Mouse (Mus musculus): ENCODE data around the gene Spg7. TPM values are rescaled to one million over a fixed set of nuclear protein-coding genes. Genes with fewer than 3 reads are reported as not detected.
"Not testable (repeated sequence)": the region's sequence is repeated elsewhere in the genome, so short reads cannot be mapped to it uniquely, and the experiment has no call there.

Spg7 gene
- total RNA-seq, 4 experiments from 2014 or later, result 54.2 to 66.2 (median 63.3) TPM

DNA sequence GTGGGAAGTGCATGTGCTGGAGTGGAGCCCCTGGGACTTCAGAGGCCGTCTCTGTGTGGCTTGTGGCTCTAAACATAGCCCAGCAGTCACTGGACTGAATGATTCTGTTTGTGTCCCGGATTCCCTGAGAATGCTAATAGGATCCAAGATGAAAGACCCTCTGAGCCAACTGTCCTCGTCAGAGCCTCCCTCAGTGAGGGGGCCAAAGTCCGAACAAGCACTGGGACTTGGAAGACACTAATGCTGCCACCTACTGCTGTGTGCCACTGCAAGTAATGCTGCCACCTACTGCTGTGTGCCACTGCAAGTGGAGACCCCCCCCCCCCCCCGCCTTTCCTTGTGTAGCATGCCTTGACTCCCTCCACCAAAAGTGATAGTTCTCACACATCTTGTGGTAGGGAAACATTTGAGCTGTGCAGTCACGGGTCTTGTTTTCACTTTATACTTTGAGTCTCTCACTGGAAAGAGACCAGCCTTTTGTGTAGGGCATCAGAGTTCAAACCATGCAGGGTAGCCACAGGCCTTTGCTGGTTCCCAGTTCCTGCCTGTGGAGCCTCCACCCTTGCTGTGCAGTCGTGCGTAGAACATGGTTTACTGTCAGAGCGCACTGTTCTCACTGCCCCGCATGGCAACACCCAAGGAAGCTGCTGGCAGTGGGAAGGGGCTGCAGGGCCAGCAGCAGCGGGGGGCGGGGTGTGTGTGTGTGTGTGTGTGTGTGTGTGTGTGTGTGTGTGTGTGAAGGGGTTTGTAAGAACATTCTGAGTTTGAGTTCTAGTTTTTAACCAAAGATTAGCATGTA, 35.2 kb downstream of the Spg7 start:
- DNase-seq (ENCODE audit: low spot score in 2 of 2), result peak in 1 of 2 experiments; percentile 48

DNA sequence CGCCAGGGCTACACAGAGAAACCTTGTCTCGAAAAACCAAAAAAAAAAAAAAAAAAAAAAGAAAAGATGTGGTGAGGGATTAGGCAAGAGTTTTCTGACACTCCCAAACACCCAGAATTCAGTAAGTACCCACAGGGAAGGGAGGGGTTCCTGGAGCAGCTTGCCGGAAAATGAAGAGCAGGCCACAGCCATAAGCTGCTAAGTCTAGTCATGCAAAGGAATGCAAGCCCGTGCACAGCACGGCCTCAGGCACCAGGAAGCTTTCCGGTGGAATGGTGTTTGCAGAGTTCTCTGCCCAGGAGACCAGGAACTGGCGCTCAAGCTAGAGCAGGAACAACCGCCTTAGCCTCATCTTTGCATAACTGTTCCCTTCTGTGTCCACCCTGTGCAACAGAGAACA, 37.5 kb downstream of the Spg7 start:
- DNase-seq (ENCODE audit: low spot score in 2 of 2), result no peak

DNA sequence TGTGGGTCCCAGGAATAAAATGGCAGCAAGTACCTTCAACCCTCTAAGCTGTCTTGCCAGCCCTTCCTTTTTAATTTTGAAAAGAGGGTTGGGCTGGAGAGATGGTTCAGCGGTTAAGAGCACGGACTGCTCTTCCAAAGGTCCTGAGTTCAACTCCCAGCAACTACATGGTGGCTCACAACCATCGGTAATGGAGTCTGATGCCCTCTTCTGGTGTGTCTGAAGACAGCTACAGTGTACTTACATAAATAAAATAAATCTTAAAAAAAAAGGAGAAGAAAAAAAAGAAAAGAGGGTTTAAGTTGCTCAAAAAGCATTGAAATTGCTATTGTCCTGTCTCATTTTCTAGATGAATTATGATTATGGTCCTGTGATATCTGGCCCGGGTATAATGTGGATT, 38.5 kb downstream of the Spg7 start:
- no peak for DNase-seq (ENCODE audit: low spot score in 2 of 2)

DNA sequence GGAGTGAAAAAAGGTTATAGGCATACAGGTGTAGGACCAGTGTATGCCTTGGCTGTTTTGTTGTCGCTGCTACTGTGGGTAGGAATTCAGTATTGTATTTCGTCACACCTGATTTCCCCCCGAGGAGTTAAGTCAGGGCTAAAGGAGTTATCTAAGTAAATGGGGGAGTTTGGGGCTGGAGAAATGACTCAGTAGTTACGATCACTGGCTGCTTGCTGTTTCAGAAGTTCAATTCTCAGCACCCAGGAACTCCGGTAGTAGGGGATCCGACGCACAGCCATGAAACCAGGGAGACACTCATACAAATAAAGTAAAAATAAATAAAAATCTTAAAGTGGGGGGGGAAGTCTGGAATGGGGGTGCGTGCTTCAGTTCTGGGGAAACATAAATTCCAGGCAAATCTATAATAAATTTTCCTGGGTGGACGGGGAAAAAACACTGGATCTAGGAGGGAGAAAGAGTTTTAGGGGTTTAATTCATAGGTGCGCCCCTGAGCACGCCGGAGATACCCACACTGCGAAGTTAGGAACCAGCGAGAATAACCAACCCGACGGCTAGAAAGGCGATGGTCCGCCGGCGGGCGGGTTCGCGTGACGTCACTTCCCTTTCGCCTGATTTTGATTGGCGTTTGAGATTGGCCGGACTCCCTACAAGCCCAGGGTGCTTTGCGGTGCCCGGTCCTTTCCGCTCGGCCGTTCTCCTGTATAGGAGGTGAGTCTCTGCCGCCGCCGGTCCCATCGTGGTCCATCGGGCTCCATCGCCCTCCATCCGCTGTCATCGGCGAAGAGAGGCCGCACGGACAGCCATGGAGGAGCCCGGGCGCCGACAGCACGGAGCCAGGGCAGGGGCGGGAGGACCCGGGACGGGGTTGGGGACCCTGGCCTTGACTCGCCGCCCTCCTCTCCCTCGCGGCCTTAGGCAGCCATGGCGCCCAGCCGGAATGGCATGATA, 39.3 kb downstream of the Spg7 start, which contains the start of gene Rpl13:
Rpl13 (plus strand) TSS at position 616 of the 951 bp plus-strand sequence.
- peak; percentile 93 to 95 for DNase-seq (ENCODE audit: low spot score in 2 of 2)

DNA sequence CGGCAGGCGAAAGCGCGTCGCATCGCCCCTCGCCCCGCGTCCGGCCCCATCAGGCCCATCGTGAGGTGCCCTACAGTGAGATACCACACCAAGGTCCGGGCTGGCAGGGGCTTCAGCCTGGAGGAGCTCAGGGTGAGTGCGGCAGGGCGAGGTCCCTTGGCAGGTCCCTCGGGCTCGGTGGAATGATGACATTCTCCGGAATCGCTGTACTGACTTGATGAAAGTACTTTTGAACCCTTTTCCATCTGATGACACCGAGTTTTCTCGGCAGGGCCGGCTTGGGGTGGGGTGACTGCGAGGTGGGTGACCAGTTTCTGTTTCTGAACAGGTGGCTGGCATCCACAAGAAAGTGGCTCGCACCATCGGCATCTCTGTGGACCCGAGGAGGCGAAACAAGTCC, 40.1 kb downstream of the Spg7 start:
- not testable (repeated sequence) for DNase-seq (ENCODE audit: low spot score in 2 of 2)

DNA sequence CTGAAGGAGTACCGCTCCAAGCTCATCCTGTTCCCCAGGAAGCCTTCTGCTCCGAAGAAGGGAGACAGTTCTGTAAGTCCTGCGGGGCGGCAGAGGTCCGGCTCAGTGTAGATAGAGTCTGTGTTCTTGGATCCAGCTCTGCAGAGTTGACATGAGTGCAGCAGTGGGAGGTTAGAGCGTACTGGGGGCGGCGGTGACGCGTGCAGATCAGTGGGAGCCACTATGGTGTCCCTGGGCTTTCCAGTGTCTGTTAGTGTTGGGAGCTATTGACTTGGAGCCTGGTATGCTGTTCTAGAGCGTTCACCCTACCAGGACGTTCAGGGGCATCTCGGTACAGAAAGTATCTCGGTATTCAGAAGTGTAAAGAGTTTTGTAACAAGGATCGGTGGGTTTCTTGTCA, 40.5 kb downstream of the Spg7 start:
- no peak for DNase-seq (ENCODE audit: low spot score in 2 of 2)

DNA sequence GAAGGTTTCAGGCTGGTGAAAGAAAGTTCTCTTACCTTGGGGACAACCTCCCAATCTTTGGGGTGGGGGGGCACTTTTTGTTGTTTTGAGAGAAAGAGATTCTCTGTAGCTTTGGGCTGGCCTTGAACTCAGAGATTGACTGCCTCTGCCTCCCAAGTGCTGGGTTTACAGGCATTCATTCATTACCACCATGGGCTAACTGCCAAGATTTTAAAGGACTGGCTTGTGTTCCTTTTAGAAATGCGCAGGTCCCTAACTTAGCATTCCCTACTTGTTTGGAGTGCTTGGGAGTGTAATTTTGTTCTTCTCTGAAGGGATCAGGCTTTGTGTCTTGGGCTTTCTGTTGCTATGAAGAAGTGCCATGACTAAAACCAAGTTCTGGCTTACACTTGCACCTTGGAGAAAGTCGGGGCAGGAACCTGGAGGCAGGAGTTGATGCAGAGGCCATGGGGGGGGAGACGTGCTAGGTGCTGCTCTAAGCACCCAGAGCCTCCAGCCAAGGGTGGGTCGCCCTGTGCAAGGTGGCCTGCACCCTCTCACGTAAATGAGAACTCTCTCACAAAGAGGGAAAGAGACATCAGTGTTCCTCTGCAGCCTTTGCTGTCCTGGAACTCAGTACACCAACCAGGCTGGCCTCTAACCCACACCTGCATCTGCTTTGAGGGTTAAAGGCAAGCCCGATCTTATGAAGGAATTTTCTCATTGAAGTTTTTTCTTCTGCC, 41.5 kb downstream of the Spg7 start:
- no peak for DNase-seq (ENCODE audit: low spot score in 2 of 2)

DNA sequence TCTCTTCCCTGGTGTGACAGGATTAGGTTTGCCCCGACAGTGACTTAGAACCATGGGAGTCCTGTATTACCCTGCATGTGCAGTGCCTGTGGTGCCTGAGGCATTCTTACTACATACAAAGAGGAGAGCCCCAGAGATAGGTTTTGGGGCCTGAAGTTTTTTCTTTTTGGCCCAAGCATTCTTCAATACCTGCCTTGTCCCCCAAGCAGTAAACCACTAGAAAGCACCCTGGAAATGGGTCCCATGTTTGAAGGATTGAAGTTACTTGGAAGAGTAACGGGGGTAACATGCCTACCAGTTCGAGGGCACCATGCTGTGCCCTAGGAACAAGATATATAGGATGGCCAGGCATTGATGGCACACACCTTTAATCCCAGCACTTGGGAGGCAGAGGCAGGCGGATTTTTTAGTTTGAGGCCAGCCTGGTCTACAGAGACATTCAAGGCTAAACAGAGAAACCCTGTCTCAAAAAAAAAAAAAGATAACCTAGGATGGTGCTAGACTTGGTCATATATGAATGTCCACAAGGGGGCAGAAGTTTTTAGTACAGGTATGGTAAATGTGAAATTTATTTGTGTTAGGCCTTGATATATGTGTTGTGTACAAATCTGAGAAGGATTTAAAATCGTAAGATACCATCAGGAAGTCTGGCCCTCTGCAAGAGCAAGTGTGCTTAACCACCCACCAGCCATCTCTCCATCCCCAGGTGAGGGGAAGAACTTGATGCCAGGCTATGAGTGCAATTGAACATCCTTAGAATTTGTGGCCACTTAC, 43.0 kb downstream of the Spg7 start:
- no peak for DNase-seq (ENCODE audit: low spot score in 2 of 2)

DNA sequence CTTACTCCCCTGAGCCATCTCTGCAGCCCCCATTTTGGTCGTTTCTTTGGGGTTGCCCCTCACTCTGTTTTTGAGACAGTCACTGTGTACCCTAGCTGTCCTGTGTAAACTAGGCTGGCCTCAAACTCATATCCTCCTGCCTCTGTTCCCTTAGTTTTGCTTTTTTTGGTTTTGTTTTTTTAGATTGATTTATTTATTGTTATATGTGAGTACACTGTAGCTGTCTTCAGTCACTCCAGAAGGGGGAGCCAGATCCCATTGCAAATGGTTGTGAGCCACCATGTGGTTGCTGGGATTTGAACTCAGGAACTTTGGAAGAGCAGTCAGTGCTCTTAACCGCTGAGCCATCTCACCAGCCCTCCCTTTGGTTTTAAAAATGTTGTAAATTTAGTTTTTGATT, 43.8 kb downstream of the Spg7 start:
- no peak for DNase-seq (ENCODE audit: low spot score in 2 of 2)

- DNase-seq (ENCODE audit: low spot score in 2 of 2), result no peak
These were observed 45.3 kb downstream of the Spg7 start for GRCm38 (mm10) chr8:123108010-123108409.

GRCm38 (mm10) chr8:123108953-123109352, 46.2 kb downstream of the Spg7 start:
- DNase-seq (ENCODE audit: low spot score in 2 of 2), result no peak

DNA sequence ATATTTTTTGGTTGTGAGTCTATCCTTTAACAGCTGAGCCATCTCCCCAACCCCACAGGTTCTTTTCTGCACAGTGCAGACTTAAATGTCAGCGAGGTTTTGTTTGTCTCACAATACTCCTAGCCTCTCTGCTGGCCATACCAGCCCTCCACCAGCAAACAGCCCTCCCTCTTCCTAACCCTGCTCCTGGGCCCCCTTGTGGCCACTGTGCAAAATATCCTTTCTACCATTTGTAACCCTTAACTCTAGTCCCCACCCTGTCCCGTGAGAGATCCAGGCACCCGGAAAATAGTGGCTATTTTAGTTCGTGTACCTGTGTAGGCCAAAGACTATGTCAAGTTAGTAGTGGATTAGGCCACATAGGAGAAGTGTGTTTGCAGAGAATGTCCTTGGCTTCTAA, 47.9 kb downstream of the Spg7 start:
- no peak for DNase-seq (ENCODE audit: low spot score in 2 of 2)

DNA sequence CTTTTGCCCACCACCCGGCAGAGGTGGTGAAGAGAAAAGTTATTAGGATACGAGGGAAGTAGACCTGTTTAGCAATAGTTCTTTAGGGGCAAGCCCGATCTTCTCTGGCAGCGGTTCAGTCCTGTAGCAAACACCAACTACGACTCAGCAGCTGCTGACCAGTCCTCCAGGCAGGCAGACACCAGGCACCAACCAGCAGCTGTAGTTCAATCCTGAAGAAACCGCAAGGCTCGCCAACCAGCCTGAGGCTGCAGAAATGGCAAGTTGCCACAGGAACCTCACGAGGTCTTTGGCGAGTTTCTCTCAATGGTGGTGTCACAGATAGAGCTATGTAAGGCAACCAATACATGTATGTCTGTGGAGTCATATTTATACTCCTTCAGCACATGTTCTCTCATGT, 50.1 kb downstream of the Spg7 start:
- DNase-seq (ENCODE audit: low spot score in 2 of 2), result no peak

DNA sequence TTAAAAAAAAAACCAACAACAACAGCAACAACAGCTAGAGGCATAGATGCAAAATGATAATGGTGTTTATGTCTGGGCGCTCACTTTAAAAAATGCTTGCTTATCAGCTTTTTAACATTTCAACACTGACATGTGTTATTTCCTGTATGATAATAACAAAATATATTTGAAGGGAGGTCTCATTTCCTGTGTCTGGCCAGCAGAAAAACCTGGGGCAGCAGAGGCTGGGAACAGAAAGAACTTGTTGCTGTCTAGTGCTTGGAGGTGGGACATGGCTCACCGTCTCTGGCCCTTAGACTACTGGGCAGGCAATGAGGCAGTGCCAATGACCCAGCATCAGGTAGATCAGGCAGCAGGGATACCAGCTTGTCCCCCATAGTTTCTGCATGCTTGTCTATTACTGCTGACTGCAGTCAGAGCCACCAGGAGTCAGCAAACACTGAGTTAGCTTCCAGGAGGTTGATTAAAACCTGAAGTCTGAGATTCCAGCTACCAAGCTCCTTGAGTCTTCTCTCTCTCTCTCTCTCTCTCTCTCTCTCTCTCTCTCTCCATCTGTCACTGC, 51.2 kb downstream of the Spg7 start:
- DNase-seq (ENCODE audit: low spot score in 2 of 2), result no peak

- DNase-seq (ENCODE audit: low spot score in 2 of 2), result no peak
These were observed 51.9 kb downstream of the Spg7 start for GRCm38 (mm10) chr8:123114644-123115043.

DNA sequence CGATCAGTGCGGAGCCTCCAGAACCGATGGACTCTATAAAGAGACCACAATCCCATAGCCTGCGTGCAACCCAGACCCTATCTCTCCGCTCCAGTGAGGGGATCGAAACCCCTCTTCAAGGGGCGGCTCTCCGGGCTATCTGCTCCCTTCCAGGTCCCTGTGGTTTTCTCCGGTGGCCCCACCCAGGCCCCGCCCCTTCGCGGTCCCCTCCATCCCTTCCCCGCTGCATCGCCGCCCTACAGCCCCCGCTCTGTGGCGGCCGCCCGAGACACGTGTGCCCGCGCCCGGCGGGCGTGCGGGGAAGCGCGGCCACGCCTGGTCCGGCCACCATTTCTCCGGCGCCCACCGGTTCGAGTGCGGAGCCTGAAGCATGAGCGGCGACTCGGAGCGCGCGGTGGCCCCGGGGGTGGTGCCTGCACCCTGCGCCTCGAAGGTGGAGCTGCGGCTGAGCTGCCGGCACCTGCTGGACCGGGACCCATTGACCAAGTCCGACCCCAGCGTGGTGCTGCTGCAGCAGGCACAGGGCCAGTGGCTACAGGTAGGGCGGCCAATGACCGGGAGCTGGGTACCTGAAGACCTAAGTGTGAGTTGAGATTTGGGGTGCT, 54.5 kb downstream of the Spg7 start, which contains the start of gene Cpne7:
Cpne7 (plus strand) TSS at position 248 of the 605 bp plus-strand sequence.
- DNase-seq (ENCODE audit: low spot score in 2 of 2), result no peak

- DNase-seq (ENCODE audit: low spot score in 2 of 2), result no peak
These were observed 55.0 kb downstream of the Spg7 start for GRCm38 (mm10) chr8:123117744-123118143.

- no peak for DNase-seq (ENCODE audit: low spot score in 2 of 2)
These were observed 59.3 kb downstream of the Spg7 start for GRCm38 (mm10) chr8:123122059-123122458.

GRCm38 (mm10) chr8:123122670-123123069, 59.9 kb downstream of the Spg7 start:
- no peak for DNase-seq (ENCODE audit: low spot score in 2 of 2)
